Mouse (Mus musculus) embryonic facial prominence, embryonic 13.5 days (tissue): Measurements from ENCODE around the gene Figla. TPM values are rescaled to one million over a fixed set of nuclear protein-coding genes. Genes with fewer than 3 reads are reported as not detected.
"Not testable (repeated sequence)": the region's sequence is repeated elsewhere in the genome, so short reads cannot be mapped to it uniquely, and the experiment has no call there.

Experiments
- ATAC-seq: fragments of 200-750 bp; cut with Nextera tagmentation; 2 replicates; pipeline ENCODE4 v1.8.0; 2017; ENCODE audit warnings: low read depth; ENCODE audit not compliant: insufficient number of reproducible peaks, insufficient read depth, low FRiP score, low TSS enrichment
- H3K27ac ChIP-seq: fragments of 300-500 bp; sonication (generic); 2 replicates; pipeline ENCODE4 v1.5.1; 2015; ENCODE audit warnings: moderate library complexity, mild to moderate bottlenecking, inconsistent platforms
- H3K27me3 ChIP-seq: fragments of 300-500 bp; sonication (generic); 2 replicates; pipeline ENCODE4 v1.6.1; 2015; ENCODE audit warnings: mild to moderate bottlenecking, inconsistent platforms
- H3K36me3 ChIP-seq: fragments of 300-500 bp; sonication (generic); 2 replicates; pipeline ENCODE4 v1.6.1; 2015; ENCODE audit warnings: mild to moderate bottlenecking, inconsistent platforms
- H3K4me1 ChIP-seq: fragments of 300-500 bp; sonication (generic); 2 replicates; pipeline ENCODE4 v1.6.1; 2015; ENCODE audit warnings: inconsistent platforms
- H3K4me2 ChIP-seq: fragments of 300-500 bp; sonication (generic); 2 replicates; pipeline ENCODE4 v1.6.1; 2015; ENCODE audit warnings: moderate library complexity, mild to moderate bottlenecking, inconsistent platforms
- H3K4me3 ChIP-seq: fragments of 300-500 bp; sonication (generic); 2 replicates; pipeline ENCODE4 v1.5.1; 2015; ENCODE audit warnings: mild to moderate bottlenecking, inconsistent platforms
- H3K9ac ChIP-seq: fragments of 300-500 bp; sonication (generic); 2 replicates; pipeline ENCODE4 v1.6.1; 2015; ENCODE audit warnings: mild to moderate bottlenecking, inconsistent platforms
- H3K9me3 ChIP-seq: fragments of 300-500 bp; sonication (generic); 2 replicates; pipeline ENCODE4 v1.6.1; 2016; ENCODE audit warnings: inconsistent platforms
- WGBS: fragments of 180-500 bp; shearing (Covaris S2); methylation state at CpG from one replicate; pipeline ENCODE4 v1.1.7; 2015; ENCODE audit warnings: mixed read lengths; 5-methylcytosine and 5-hydroxymethylcytosine counted together
- polyA plus RNA-seq: library from polyadenylated mRNA; unstranded; fragments of >200 nt; fragmentation: Nextera tagmentation; extraction: Ambion mirVana; gene quantifications from 2 replicates; pipeline ENCODE4 v1.2.1, GENCODE M21; 2015

Gene Figla
- polyA plus RNA-seq, 1 experiment from 2014 or later = not detected

DNA sequence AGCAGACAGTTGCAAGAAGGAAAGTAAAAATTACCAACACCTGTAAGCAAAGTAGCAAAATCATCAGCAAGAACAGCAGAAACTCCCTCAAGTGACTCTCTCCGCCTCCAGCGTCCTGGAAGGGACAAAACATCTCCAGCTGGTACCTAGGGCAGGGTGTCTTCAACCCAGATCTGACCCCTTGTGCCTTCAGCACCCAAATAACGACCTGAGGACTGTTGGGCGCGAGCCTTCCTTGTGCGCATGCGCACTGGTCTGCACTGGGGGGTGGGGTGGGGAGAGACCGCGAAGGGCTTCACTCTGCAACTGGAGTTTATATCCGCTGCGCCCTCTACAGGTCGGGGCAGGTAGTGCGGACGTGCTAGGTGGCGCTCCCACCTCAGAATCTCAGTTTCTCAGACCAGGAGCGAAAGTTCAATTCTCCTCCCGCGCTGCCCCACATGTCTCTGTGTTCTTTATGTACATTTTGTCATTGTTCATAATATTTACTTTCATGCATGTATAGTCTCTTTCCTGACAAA lies 12.5 kb upstream of the Figla start:
- ATAC-seq = no peak
- H3K4me3 ChIP-seq = no peak overlapping the region
- no peaks in the 10 kb centered on the region for H3K9me3 ChIP-seq
- no peak overlapping the region for H3K27ac ChIP-seq
- 0 out of 2 replicates have a peak, but pooled peaks cover 6% of the 10 kb centered on the region for H3K4me1 ChIP-seq
- no peaks in the 10 kb centered on the region for H3K27me3 ChIP-seq
- H3K9ac ChIP-seq = no peak overlapping the region
- H3K36me3 ChIP-seq = no peaks in the 10 kb centered on the region
- WGBS = 69% methylated on average over 18 of the region's 18 CpGs
- no peak overlapping the region for H3K4me2 ChIP-seq

DNA sequence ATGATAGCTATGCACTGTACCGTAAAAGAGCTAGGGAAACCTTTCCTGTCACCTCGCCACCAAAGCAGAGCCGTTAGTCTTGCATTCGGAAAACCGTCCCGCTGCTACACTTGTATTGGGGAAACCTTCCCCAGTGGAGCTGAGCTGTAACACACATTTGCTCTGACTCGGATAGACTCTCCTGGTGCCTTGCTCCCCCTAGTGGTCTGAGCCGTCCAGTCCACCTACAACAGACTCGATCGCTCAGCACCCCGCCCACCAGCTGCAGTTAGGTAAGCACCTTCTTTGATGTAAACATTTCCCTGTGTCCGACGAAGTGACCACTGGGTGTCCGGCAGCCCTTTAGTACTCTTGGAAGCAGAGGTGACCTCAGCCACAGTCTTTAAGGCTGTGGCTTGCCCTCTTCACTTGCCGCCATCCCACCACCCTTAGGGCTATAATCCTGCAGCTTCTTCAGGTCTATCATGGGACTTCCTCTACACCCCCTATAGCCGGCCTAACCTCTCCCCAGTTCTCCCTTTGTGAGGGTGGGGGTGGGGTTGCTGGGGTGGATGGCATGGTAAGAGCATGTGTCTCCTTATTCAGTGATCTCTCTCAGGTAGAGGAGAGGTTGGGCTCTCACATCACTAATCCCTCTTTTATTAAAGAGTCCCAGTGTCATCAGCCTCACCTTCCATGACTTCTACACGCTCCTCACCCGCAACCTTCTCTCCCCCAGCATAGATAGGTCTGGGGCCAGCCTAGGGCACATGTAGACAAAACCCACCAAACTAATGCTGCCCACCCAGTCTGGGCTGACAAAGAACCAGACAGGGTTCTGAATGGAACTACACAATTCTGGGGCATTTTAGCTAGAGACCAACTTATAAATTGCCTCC lies 11.5 kb upstream of the Figla start:
- WGBS = 13% methylated on average over 18 of the region's 18 CpGs
- H3K4me2 ChIP-seq = peak overlapping the region; percentile 51
- H3K9ac ChIP-seq = 0 out of 2 replicates have a peak overlapping the region, but pooled peaks have one; percentile 27
- no peaks in the 10 kb centered on the region for H3K27me3 ChIP-seq
- H3K4me3 ChIP-seq = no peak overlapping the region
- no peaks in the 10 kb centered on the region for H3K9me3 ChIP-seq
- no peak for ATAC-seq
- no peaks in the 10 kb centered on the region for H3K36me3 ChIP-seq
- no peak overlapping the region for H3K27ac ChIP-seq
- 0 out of 2 replicates have a peak, but pooled peaks cover 6% of the 10 kb centered on the region for H3K4me1 ChIP-seq

DNA sequence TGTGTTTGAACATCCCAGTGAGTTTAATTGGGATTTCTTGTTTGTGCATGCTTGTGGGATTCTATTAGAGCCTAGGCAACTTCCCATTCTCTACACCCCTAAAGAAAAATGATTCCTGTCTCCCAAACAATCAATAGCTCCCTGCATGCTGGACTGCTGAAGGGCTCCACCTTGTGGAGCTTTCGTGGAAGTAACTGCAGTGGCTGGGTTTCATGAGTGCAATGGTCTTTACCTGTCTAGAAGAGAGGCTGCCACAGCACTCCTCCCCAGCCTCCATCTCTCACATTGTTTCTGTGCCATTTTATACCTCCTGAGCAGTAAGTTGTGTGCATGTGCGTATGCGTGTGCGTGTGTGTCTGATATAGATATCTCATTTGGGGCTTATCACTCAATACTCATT lies 6.0 kb upstream of the Figla start:
- 38% methylated on average over 4 of the region's 4 CpGs for WGBS
- no peak overlapping the region for H3K9ac ChIP-seq
- H3K9me3 ChIP-seq = no peaks in the 10 kb centered on the region
- 0 out of 2 replicates have a peak, but pooled peaks cover 4% of the 10 kb centered on the region for H3K4me1 ChIP-seq
- no peak overlapping the region for H3K27ac ChIP-seq
- no peak for ATAC-seq
- no peak overlapping the region for H3K4me2 ChIP-seq
- H3K36me3 ChIP-seq = no peaks in the 10 kb centered on the region
- no peaks in the 10 kb centered on the region for H3K27me3 ChIP-seq
- H3K4me3 ChIP-seq = no peak overlapping the region

DNA sequence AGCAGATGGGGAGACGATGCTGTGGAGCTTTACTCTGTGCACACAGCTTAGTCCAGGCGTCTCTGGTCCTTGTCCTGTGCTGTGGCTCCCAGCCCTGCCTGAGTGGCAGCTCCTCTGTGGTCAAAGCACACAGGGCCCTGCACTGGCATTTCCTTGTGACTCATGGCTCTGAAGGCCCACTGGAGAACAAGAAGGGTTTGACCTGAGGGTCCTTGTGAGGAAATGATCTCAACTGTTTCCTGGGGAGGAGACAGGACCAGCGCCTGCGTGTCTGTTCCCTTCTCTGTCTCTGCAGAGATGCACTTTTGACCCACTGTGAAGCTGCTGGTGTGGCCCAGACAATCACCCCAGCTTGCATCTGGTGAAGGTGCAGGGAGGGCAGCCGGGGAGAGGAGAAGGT lies 1.2 kb upstream of the Figla start:
- ATAC-seq = not testable (repeated sequence)

DNA sequence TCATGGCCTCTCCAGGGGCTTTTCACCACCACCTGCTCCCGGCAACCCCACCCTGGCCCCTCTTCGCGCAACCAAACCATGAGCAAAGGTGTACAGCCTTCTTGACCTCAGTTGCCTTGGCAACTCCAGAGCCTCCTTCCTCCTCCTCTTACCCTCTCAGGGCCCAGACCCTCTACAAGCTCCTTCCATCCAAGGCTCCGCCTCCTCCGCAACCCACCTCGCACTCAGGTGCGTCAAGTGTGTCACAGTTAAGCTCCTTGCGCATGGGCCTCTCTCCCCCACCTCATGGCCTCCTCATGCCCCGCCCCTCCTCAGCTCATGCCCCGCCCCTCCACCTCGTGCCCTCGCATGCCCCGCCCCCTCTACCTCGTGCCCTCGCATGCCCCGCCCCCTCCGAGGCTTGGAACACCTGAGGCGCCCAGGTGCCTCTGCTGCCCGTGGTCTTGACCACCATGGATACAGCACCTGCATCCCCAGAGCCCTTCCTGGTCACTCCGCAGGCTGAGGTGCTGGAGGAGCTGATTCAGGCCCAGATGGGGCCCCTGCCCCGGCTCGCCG lies 901 bp downstream of the Figla start:
- H3K4me3 ChIP-seq = no peak overlapping the region
- H3K4me2 ChIP-seq = no peak overlapping the region
- H3K27ac ChIP-seq = no peak overlapping the region
- no peaks in the 10 kb centered on the region for H3K27me3 ChIP-seq
- H3K4me1 ChIP-seq = 0 out of 2 replicates have a peak, but pooled peaks cover 4% of the 10 kb centered on the region
- no peak overlapping the region for H3K9ac ChIP-seq
- H3K36me3 ChIP-seq = no peaks in the 10 kb centered on the region
- 0 out of 2 replicates have a peak, but pooled peaks have one; percentile 43 for ATAC-seq
- H3K9me3 ChIP-seq = no peaks in the 10 kb centered on the region
- 81% methylated on average over 23 of the region's 23 CpGs for WGBS

More for the DNA sequence above, 1.2 kb upstream of the Figla start:
- not testable (repeated sequence) for H3K9ac ChIP-seq, H3K4me3 ChIP-seq, H3K9me3 ChIP-seq, H3K27me3 ChIP-seq, H3K4me1 ChIP-seq, H3K27ac ChIP-seq, H3K36me3 ChIP-seq, H3K4me2 ChIP-seq
- WGBS = 66% methylated on average over 5 of the region's 5 CpGs

DNA sequence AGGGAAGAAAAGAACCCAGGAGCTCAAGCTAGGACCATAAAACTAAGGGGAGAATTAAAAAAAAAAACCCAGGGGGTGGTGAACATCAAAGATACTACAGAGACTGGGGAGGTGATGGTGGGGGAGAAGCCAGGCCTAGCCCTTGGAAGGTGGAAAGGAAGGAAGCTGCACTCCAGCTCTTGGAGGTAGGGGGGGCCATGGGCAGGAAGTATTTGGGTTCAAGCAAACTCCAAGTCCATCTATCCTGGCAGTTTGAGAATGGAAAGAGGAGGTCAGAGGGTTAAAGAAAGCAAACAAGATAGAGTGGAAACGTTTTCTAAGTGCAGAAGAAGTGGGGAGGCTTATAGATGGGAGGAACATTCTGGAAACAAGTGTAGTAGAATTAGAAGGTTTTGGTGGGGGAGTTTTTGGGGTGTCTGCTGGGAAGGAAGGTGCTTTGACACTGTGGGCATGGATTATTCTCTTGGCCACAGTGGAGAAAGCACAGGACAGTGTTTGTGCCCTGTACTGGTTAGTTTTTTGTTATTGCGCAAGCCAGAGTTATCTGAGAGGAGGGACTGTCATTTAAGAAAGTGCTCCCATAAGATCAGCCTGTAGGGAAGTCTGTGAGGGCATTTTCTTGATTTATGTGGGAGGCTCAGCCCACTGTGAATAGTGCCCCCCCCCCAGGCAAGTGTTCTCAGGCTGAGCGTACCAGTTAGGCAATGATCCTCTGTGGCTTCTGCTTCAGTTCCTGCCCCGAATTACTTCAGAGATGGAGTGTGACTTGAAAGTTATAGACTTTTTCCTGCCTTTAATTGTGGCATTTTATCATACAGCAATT lies 3.7 kb downstream of the Figla start:
- no peaks in the 10 kb centered on the region for H3K4me1 ChIP-seq
- H3K4me3 ChIP-seq = no peak overlapping the region
- H3K27ac ChIP-seq = no peak overlapping the region
- H3K36me3 ChIP-seq = no peaks in the 10 kb centered on the region
- H3K4me2 ChIP-seq = no peak overlapping the region
- H3K9me3 ChIP-seq = no peaks in the 10 kb centered on the region
- no peak overlapping the region for H3K9ac ChIP-seq
- ATAC-seq = no peak
- WGBS = 58% methylated on average over 4 of the region's 4 CpGs
- no peaks in the 10 kb centered on the region for H3K27me3 ChIP-seq

DNA sequence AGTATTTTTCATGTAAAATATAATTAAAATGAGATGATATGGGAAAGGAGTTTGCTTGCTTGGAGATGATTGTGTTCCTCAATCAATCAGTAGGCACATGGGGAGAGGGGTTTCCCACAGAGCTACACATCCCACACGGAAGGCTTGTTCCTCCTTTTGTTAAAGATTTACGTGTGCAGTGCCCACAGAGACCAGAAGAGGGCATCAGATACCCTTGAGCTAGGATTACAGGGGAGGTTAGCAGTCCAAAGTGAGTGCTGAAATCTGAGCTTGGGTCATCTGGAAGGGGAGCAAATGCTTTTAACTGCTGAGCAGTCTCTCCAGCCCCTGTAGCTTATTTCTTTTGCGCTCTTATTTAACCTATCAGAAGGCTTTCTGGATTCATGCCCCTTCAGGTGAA lies 5.0 kb downstream of the Figla start:
- no peak for ATAC-seq
- Histone ChIP-seq H3K27ac (no peak overlapping the region), H3K4me2 (no peak overlapping the region), H3K4me3 (no peak overlapping the region), H3K9ac (no peak overlapping the region), H3K36me3 (no peaks in the 10 kb centered on the region), H3K27me3 (no peaks in the 10 kb centered on the region), H3K4me1 (no peaks in the 10 kb centered on the region), H3K9me3 (no peaks in the 10 kb centered on the region)
- 20% methylated on average over 3 of the region's 3 CpGs for WGBS

DNA sequence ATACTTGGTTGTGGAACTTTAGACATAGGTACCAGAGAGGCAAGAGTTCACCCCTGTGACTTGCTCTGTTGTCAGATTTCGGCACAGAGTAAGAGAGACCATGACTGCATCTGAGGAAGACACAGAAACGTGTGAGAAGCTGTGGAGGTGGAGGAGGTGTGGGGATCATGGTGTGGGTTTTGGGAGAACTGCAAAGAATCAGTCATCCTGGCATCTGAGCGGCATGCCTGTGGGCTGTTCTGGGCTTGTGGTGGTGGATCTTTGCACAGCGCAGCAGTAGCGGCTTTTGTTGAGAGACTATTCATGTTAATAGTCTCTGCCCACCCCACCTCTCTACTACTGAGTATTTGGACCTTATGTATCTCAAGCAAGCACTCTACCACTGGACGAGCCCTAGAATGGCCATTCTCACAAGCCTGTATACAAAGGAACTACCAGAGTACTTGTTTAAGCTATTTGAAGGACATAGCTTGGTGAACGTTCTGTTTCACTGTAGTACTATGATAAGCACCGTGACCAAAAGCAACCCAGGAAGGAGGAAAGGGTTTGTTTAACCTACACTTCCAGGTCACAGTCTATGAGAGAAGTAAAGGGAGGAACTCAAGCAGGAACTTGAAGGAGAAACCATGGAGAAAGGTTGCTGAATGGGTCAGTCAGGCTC lies 10.8 kb downstream of the Figla start:
- H3K27me3 ChIP-seq = peaks cover 32% of the 10 kb centered on the region
- H3K9ac ChIP-seq = no peak overlapping the region
- peaks cover 16% of the 10 kb centered on the region for H3K4me1 ChIP-seq
- H3K9me3 ChIP-seq = no peaks in the 10 kb centered on the region
- H3K4me3 ChIP-seq = no peak overlapping the region
- H3K36me3 ChIP-seq = no peaks in the 10 kb centered on the region
- WGBS = 84% methylated on average over 8 of the region's 8 CpGs
- no peak overlapping the region for H3K27ac ChIP-seq
- no peak overlapping the region for H3K4me2 ChIP-seq
- ATAC-seq = no peak

DNA sequence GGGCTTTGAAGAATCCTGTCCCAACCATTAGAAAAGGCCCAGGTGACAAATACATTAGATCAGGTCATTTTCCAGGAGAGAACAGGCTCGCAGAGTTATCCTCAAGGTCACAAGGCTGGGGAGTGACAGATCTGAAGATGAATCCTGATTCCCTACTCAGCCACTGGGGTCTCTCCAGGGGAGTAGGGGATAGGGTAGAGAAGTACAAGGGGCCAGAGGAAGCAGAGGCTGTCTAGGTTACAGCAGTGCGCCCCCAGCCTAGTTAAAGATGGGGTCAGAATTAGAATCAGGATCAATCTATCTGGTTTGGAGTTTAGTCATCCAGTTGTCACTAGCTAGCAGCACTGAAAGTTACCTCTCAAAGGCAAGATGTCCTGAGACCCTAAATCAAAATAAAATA lies 12.2 kb downstream of the Figla start:
- Histone ChIP-seq H3K27me3 (peaks cover 32% of the 10 kb centered on the region), H3K36me3 (no peaks in the 10 kb centered on the region), H3K4me2 (peak overlapping the region; percentile 96), H3K4me3 (peak overlapping the region; percentile 57), H3K9ac (peak overlapping the region; percentile 72), H3K27ac (no peak overlapping the region), H3K4me1 (peaks cover 16% of the 10 kb centered on the region), H3K9me3 (no peaks in the 10 kb centered on the region)
- no peak for ATAC-seq
- 47% methylated on average over 2 of the region's 2 CpGs for WGBS

DNA sequence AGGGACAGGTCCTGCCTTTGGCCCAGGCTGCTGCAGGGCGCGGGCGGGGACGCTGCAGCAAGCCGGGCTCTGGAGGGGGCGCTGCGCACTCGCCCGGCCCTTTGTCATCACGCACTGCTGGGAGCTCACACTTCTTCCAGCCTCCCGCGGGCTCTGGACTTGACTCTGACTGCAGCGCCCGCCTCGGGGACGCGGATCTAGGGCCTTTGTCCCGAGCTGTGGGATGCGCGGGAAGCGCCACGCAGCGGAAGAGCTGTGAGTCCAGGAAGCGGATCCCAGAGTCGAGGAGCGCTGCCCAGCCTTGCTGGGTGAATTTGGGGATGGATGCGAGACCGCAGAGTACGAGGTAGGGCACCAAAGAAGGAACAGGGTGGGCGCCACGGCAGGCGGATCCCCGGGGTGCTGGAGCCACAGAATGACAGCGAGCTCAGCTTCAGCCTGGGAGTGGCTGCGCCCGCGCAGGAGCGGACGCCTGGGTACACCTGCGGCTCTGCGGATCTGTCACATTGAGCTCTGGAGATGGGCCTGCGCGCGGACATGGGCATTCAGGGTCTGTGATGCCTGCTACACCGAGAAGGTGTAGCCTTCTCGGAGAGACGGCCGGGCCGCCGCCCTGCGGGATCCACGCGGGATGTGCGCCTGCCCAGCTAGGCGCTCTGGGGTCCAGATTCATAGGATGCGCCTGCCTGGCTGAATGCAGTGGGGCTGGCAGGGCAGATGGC lies 12.8 kb downstream of the Figla start, which contains the start of gene Add2:
Gene Add2 (plus strand): TSS at position 81 of the 722 bp plus-strand sequence.
- peak within 1 kb of the TSS; percentile 96 for H3K4me2 ChIP-seq
- H3K9me3 ChIP-seq = no peaks in the 10 kb centered on the region
- H3K27ac ChIP-seq = no peak within 1 kb of the TSS
- peak within 1 kb of the TSS; percentile 72 for H3K9ac ChIP-seq
- H3K4me1 ChIP-seq = peaks cover 16% of the 10 kb centered on the region
- peaks cover 32% of the 10 kb centered on the region for H3K27me3 ChIP-seq
- under 1% methylated on average over 56 of the region's 56 CpGs for WGBS
- ATAC-seq = no peak
- no peaks in the 10 kb centered on the region for H3K36me3 ChIP-seq
- peak within 1 kb of the TSS; percentile 57 for H3K4me3 ChIP-seq
